Mouse (Mus musculus) CH12.LX (cell line): ENCODE data around the gene Tmco4. TPM values are rescaled to one million over a fixed set of nuclear protein-coding genes. Genes with fewer than 3 reads are reported as not detected.

ENCODE experiments used
- DNase-seq: peaks from one replicate; pipeline ENCODE4 v3.0.0-alpha.2; 2013; ENCODE audit errors: extremely low read depth
- H3K27ac ChIP-seq: 2 replicates; pipeline ENCODE4 v1.5.1; 2012; ENCODE audit warnings: low read depth, mild to moderate bottlenecking, control low read depth, moderate library complexity; ENCODE audit not compliant: insufficient read depth
- H3K27me3 ChIP-seq: replicated peaks from 2 replicates; pipeline ENCODE3; 2012; ENCODE audit warnings: inconsistent platforms
- H3K36me3 ChIP-seq, 2 experiments: replicated peaks in 1 of 2; 2 replicates each; pipeline versions ENCODE3 to v1.6.1; 2012; ENCODE audit warnings: inconsistent platforms in 1 of 2, low read length in 1 of 2, mild to moderate bottlenecking in 1 of 2, mixed read lengths in 1 of 2, moderate library complexity in 1 of 2; ENCODE audit not compliant: control insufficient read depth in 1 of 2, insufficient read depth in 1 of 2
- H3K4me1 ChIP-seq, 2 experiments: 2 replicates each; pipeline ENCODE4 v1.6.1; 2012; ENCODE audit warnings: inconsistent platforms in 1 of 2, moderate library complexity in 1 of 2; ENCODE audit not compliant: insufficient read depth in 2 of 2, control insufficient read depth in 1 of 2
- H3K4me2 ChIP-seq: 2 replicates; pipeline ENCODE4 v1.6.1; 2012; ENCODE audit warnings: low read depth, mild to moderate bottlenecking, control low read depth; ENCODE audit not compliant: poor library complexity, insufficient read depth, severe bottlenecking
- H3K4me3 ChIP-seq, 3 experiments: fragments of 150-350 bp in 1 of 3; sonication (generic) in 1 of 3; replicated peaks in 1 of 3; 2 replicates each; pipeline versions ENCODE3 to v1.5.1; 2011 to 2012; ENCODE audit warnings: low read depth in 2 of 3, low read length in 2 of 3, mild to moderate bottlenecking in 2 of 3, moderate library complexity in 2 of 3, control low read depth in 1 of 3, improper control_type of control experiment in 1 of 3, inconsistent platforms in 1 of 3, mixed read lengths in 1 of 3; ENCODE audit not compliant: poor library complexity in 1 of 3
- H3K79me2 ChIP-seq: replicated peaks from 2 replicates; pipeline ENCODE4 v1.6.1; 2012; ENCODE audit warnings: mild to moderate bottlenecking, moderate library complexity; ENCODE audit not compliant: control insufficient read depth, poor library complexity, insufficient read depth, severe bottlenecking; ENCODE audit errors: extremely low read depth
- H3K9ac ChIP-seq: 2 replicates; pipeline ENCODE4 v1.6.1; 2012; ENCODE audit warnings: low read depth, mild to moderate bottlenecking, control low read depth, moderate library complexity; ENCODE audit not compliant: insufficient read depth
- H3K9me3 ChIP-seq: replicated peaks from 2 replicates; pipeline ENCODE3; 2012; ENCODE audit warnings: low read length, inconsistent platforms, mixed read lengths
- BHLHE40 ChIP-seq: IDR thresholded peaks from 2 replicates; pipeline ENCODE4 v1.6.1; 2011; ENCODE audit warnings: mild to moderate bottlenecking, low read depth, low read length, improper control_type of control experiment
- CHD1 ChIP-seq: IDR thresholded peaks from 2 replicates; pipeline ENCODE4 v1.6.1; 2012; ENCODE audit warnings: low read depth, low read length, improper control_type of control experiment, inconsistent platforms
- E2F4 ChIP-seq: IDR thresholded peaks from 2 replicates; pipeline ENCODE4 v1.6.1; 2011; ENCODE audit warnings: low read depth, low read length, improper control_type of control experiment; ENCODE audit not compliant: insufficient replicate concordance
- ELF1 ChIP-seq: IDR thresholded peaks from 2 replicates; pipeline ENCODE4 v1.6.1; 2014; ENCODE audit warnings: low read depth, mild to moderate bottlenecking, inconsistent platforms, low read length, improper control_type of control experiment
- EP300 ChIP-seq: IDR thresholded peaks from 2 replicates; pipeline ENCODE4 v1.6.1; 2011; ENCODE audit warnings: low read length, improper control_type of control experiment
- ETS1 ChIP-seq: conservative IDR thresholded peaks from 2 replicates; pipeline ENCODE4 v1.6.1; 2012; ENCODE audit warnings: low read depth, mild to moderate bottlenecking, inconsistent platforms, low read length, improper control_type of control experiment, moderate library complexity
- HCFC1 ChIP-seq: IDR thresholded peaks from 2 replicates; pipeline ENCODE4 v1.6.1; 2012; ENCODE audit warnings: low read depth, mild to moderate bottlenecking, inconsistent platforms, low read length, improper control_type of control experiment
- IRF4 ChIP-seq: IDR thresholded peaks from 2 replicates; pipeline ENCODE4 v1.6.1; 2014; ENCODE audit warnings: low read depth, mild to moderate bottlenecking, inconsistent platforms, low read length, improper control_type of control experiment
- JUN ChIP-seq: IDR thresholded peaks from 2 replicates; pipeline ENCODE4 v1.6.1; 2011; ENCODE audit warnings: low read depth, mild to moderate bottlenecking, low read length, improper control_type of control experiment, moderate library complexity; ENCODE audit not compliant: insufficient read depth
- KAT2A ChIP-seq: IDR thresholded peaks from 2 replicates; pipeline ENCODE4 v1.6.1; 2012; ENCODE audit warnings: low read length, improper control_type of control experiment, inconsistent platforms; ENCODE audit not compliant: insufficient replicate concordance
- MAFK ChIP-seq: IDR thresholded peaks from 2 replicates; pipeline ENCODE4 v1.6.1; 2011; ENCODE audit warnings: low read length, improper control_type of control experiment; ENCODE audit not compliant: insufficient replicate concordance
- MAX ChIP-seq: IDR thresholded peaks from 2 replicates; pipeline ENCODE4 v1.6.1; 2011; ENCODE audit warnings: low read length, improper control_type of control experiment
- MAZ ChIP-seq: IDR thresholded peaks from 2 replicates; pipeline ENCODE4 v1.6.1; 2012; ENCODE audit warnings: low read depth, mild to moderate bottlenecking, inconsistent platforms, low read length, improper control_type of control experiment, moderate library complexity
- MXI1 ChIP-seq: IDR thresholded peaks from 2 replicates; pipeline ENCODE4 v1.6.1; 2011; ENCODE audit warnings: mild to moderate bottlenecking, low read depth, low read length, improper control_type of control experiment
- MYC ChIP-seq: IDR thresholded peaks from 2 replicates; pipeline ENCODE4 v1.6.1; 2011; ENCODE audit warnings: low read depth, mild to moderate bottlenecking, improper control_type of control experiment, low read length
- NELFE ChIP-seq: IDR thresholded peaks from 2 replicates; pipeline ENCODE4 v1.6.1; 2011; ENCODE audit warnings: low read depth, low read length, improper control_type of control experiment
- PAX5 ChIP-seq: IDR thresholded peaks from 2 replicates; pipeline ENCODE4 v1.6.1; 2012; ENCODE audit warnings: low read length, inconsistent platforms, mixed read lengths
- POLR2A ChIP-seq: IDR thresholded peaks from 2 replicates; pipeline ENCODE4 v1.6.1; 2011; ENCODE audit warnings: low read depth, mild to moderate bottlenecking, improper control_type of control experiment, low read length
- POLR2AphosphoS2 ChIP-seq: IDR thresholded peaks from 2 replicates; pipeline ENCODE4 v1.6.1; 2011; ENCODE audit warnings: low read depth, low read length, improper control_type of control experiment
- RAD21 ChIP-seq: IDR thresholded peaks from 2 replicates; pipeline ENCODE4 v1.6.1; 2011; ENCODE audit warnings: low read depth, mild to moderate bottlenecking, low read length, improper control_type of control experiment, moderate library complexity
- RCOR1 ChIP-seq: conservative IDR thresholded peaks from 2 replicates; pipeline ENCODE4 v1.6.1; 2012; ENCODE audit warnings: low read depth, mild to moderate bottlenecking, inconsistent platforms, low read length, improper control_type of control experiment
- SIN3A ChIP-seq: IDR thresholded peaks from 2 replicates; pipeline ENCODE4 v1.6.1; 2012; ENCODE audit warnings: low read length, improper control_type of control experiment, inconsistent platforms
- SMC3 ChIP-seq: IDR thresholded peaks from 2 replicates; pipeline ENCODE4 v1.6.1; 2011; ENCODE audit warnings: low read depth, low read length, improper control_type of control experiment
- TBP ChIP-seq: conservative IDR thresholded peaks from 2 replicates; pipeline ENCODE4 v1.6.1; 2011; ENCODE audit warnings: low read depth, low read length, improper control_type of control experiment
- TCF12 ChIP-seq: IDR thresholded peaks from 2 replicates; pipeline ENCODE4 v1.6.1; 2014; ENCODE audit warnings: low read depth, mild to moderate bottlenecking, inconsistent platforms, low read length, improper control_type of control experiment
- UBTF ChIP-seq: IDR thresholded peaks from 2 replicates; pipeline ENCODE4 v1.6.1; 2012; ENCODE audit warnings: low read depth, mild to moderate bottlenecking, inconsistent platforms, low read length, improper control_type of control experiment, moderate library complexity
- ZKSCAN1 ChIP-seq: IDR thresholded peaks from 2 replicates; pipeline ENCODE4 v1.6.1; 2012; ENCODE audit warnings: low read depth, inconsistent platforms, low read length, improper control_type of control experiment, borderline replicate concordance
- ZMIZ1 ChIP-seq: IDR thresholded peaks from 2 replicates; pipeline ENCODE4 v1.6.1; 2012; ENCODE audit warnings: low read depth, mild to moderate bottlenecking, inconsistent platforms, low read length, improper control_type of control experiment
- dilution Hi-C: fragments of 300-500 bp; cut with MboI; formaldehyde crosslinking; loops from 2 replicates; pipeline ENCODE4 v1.14.3; 2020; ENCODE audit warnings: low sequenced_read_pairs; ENCODE audit not compliant: extremely low pct_unique_long_range_greater_than_20kb, extremely low pct_ligation_motif_present
- in situ Hi-C: fragments of 300-500 bp; cut with MboI; formaldehyde crosslinking; loops from 3 replicates; pipeline ENCODE4 v1.14.3; 2019; ENCODE audit warnings: low sequenced_read_pairs, low pct_ligation_motif_present, low pct_unique_long_range_greater_than_20kb, mixed read lengths
- polyA plus RNA-seq: library from polyadenylated mRNA; unstranded; fragments of >175 nt; gene quantifications from 2 replicates; pipeline ENCODE4 v1.2.1, GENCODE M21; 2012; ENCODE audit warnings: low read depth; ENCODE audit not compliant: insufficient read length
- total RNA-seq, 2 experiments: library from RNA; depleted of rRNA; stranded (reverse); fragments of 300-350 nt in 1 of 2; fragments of >200 nt in 1 of 2; gene quantifications; 2 replicates each; pipeline ENCODE4 v1.2.3; 2012 to 2014

Tmco4 gene
- total RNA-seq (2012; rRNA removed) (22.2 and 23.2 TPM in 2 replicates), total RNA-seq (2014; rRNA removed) (16.1 and 20.3 TPM in 2 replicates), polyA plus RNA-seq (19.2 and 21.7 TPM in 2 replicates)

- dilution Hi-C loops, result no loop called here
- Histone ChIP-seq H3K36me3 (peaks cover 7 to 23% of the 10 kb centered on the region in 2 experiments), H3K9ac (peak within 1 kb of the TSS; percentile 92), H3K79me2 (no peaks in the 10 kb centered on the region), H3K27me3 (no peaks in the 10 kb centered on the region), H3K4me3 (peak within 1 kb of the TSS; percentile 83 to 88 (median 86)), H3K4me2 (peak within 1 kb of the TSS; percentile 92), H3K27ac (peak within 1 kb of the TSS; percentile 92), H3K9me3 (no peaks in the 10 kb centered on the region), H3K4me1 (peaks cover 4 to 21% of the 10 kb centered on the region in 2 experiments)
- TF ChIP-seq TBP (peak; percentile 70), RAD21 (no peak), MAZ (no peak), KAT2A (no peak), MXI1 (no peak; the same call in 1 of the 2 replicates), JUN (no peak), CHD1 (no peak), MAFK (no peak), IRF4 (0 out of 2 replicates have a peak, but pooled peaks have one; percentile 31), TCF12 (peak; percentile 70), ZMIZ1 (peak; percentile 93), POLR2A (peak; percentile 95), ETS1 (no peak; the same call in 1 of the 2 replicates), ELF1 (peak; percentile 92), POLR2AphosphoS2 (peak; percentile 85), RCOR1 (0 out of 2 replicates have a peak, but pooled peaks have one; percentile 40), SIN3A (peak; percentile 73), MAX (peak; percentile 42; the same call in 1 of the 2 replicates), ZKSCAN1 (no peak), HCFC1 (peak; percentile 60), E2F4 (0 out of 2 replicates have a peak, but pooled peaks have one; percentile 54), UBTF (peak; percentile 92), SMC3 (no peak), MYC (peak; percentile 76), BHLHE40 (no peak), NELFE (peak; percentile 92), PAX5 (no peak), EP300 (no peak)
- in situ Hi-C loops, result loop anchor here (5.0 kb wide), 2 partner anchors 36 to 104 kb away; partner anchors contain the start of gene Htr6
- peak; percentile 85 for DNase-seq
These were observed at the start of gene Tmco4 for GRCm38 (mm10) chr4:138972827-138973718. Tmco4 (plus strand) TSS chr4:138972888.
